Mouse (Mus musculus) heart, postnatal 14 days (tissue): ENCODE measurements around the gene Xrcc5. TPM values are rescaled to one million over a fixed set of nuclear protein-coding genes. Genes with fewer than 3 reads are reported as not detected.

Source experiments
- DNase-seq, 2 experiments: peaks; one replicate each; pipeline ENCODE4 v3.0.0; 2021 to 2022
- intact Hi-C: fragments of 180-260 bp; cut with DNase I; formaldehyde crosslinking; loops from one replicate; pipeline ENCODE4 v1.15.1; 2025
- long read RNA-seq, 2 experiments: library from polyadenylated mRNA; stranded (forward); transcript quantifications; one replicate each; pipeline ENCODE4 v2.0.0; 2021
- total RNA-seq, 2 experiments: library from RNA; stranded (reverse); gene quantifications; 2 replicates each; pipeline ENCODE4 v1.2.3; 2021

Xrcc5 gene
- 10 to 100 TPM; 11.7 to 12.6 TPM for total RNA-seq
- long read RNA-seq, experiment 1, transcript Xrcc5-201 (21 exons, 2,555 nt): major isoform, 13 of 16 reads
- long read RNA-seq, experiment 1, partial matches to known transcripts: 0 of 16 reads
- long read RNA-seq, experiment 1, other reads (novel, unspliced or antisense): 3 of 16 reads
- long read RNA-seq, experiment 2, transcript Xrcc5-201 (21 exons, 2,555 nt): major isoform, 11 of 14 reads
- long read RNA-seq, experiment 2, partial matches to known transcripts: 1 of 14 reads
- long read RNA-seq, experiment 2, other reads (novel, unspliced or antisense): 2 of 14 reads

DNA sequence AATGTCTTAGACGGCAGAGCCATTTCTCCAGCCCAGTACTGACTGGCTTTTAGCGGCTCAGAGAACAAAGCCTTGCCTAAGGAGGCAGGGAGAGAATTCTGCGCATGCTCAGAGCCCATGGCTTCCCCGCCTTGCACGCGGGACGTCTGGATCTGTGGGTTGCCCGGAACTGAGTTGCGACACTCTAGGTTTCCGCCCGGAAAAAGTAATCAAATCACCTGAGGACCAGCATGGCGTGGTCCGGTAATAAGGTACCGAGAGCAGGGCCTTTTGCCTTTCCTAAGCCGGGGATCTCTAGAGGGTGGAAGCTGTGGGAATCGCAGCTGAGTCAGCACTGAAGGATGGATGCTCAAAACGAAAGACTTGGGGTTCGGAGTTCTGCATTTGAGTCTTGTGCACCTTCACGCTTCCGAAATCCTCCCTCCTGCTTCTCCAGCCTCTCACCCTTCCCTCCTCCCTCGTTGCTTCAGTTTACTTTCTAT lies at the start of gene Xrcc5:
Gene Xrcc5 (plus strand): TSS at position 105 of the 482 bp plus-strand sequence.
- intact Hi-C loops: loop anchor here (10.0 kb wide), 1 partner anchor 73 kb away; no protein-coding TSS in a partner anchor
- peak; percentile 85 to 90 for DNase-seq

DNA sequence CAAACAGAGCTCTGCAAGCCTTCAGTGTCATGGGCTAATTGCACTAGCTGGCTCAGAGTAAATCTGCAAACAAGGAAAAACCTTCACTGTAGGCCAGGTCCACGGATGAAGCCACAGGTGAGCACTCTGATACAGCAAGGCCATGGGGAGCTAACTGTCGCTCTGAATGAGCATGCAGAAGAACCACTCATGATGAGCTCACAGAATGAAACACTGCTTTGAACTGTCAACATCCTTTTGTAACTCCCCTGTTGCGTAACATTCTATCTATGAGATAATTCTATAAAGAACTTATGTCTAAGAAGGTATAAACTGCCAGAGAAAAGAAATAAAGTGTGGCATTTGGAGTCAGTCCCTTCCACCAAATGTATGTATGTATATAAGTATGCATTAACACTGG lies 44.1 kb upstream of the Xrcc5 start:
- intact Hi-C loops: no loop called here
- DNase-seq: no peak

DNA sequence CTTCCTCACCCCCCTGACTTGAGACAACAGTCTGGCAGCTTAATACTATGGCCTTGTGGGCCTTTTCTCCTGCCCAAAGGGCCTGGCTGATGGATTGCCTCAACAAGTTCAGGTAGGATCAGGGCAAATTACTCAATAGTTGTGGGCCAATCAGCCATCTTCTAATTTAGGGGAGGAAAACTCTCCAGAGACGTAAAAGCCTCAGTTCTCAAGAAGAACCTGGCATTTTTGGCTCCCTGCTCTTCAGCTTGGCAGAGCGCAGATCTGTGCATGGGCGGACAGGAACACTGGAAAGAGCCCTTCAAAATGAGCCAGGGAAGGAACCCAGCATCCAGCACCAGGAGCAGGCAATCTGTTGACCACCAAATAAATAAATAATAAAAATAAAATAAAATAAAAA lies 29.1 kb upstream of the Xrcc5 start:
- no peak for DNase-seq
- intact Hi-C loops: no loop called here

DNA sequence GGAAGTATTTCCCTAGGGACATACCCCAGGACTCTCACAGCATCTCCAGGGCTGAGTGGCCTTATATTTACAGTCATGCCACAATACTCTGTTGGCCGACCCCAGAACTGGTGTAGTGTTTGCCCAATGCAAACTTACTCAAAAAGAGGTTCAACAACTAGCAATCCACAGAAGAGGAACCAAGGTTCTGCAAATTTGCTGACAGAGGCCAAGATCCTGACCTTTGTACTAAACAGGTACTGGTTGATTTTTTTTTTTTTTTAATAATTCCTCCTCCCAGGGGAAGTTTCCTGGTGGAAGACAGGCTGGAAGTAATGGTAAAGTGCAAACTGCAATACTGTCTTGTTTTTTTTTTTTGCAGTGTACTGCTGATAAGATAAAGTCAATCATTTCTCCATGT lies 24.6 kb upstream of the Xrcc5 start:
- DNase-seq: no peak
- intact Hi-C loops: loop anchor here (5.0 kb wide), 1 partner anchor 40 kb away; no protein-coding TSS in a partner anchor

DNA sequence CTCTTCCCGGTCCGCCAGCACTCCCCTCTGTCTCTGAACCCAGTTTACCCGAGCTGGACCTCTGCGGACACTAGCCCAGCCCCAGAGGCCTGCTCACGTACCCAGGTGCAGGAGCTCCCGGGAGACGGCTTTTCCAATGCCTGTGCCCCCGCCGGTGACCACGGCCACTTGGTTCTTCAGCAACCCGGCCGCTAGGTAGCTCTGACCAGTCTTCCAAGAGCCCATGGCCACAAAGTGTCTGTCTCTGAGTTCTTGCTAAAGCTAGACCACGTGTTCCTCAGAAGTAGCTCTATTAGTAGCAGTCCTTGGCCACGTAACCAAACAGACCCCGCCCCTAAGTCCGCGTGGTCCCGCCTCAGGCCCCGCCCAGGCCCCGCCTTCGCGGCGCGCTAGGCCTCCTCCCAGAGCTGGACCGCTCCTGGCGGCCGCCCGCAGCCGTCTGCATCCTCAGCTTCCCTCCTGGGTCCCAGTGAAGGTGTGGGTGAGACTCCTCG lies 23.2 kb upstream of the Xrcc5 start, which contains the start of the genes Pecr and Tmem169:
Gene Pecr (minus strand): TSS at position 323 of the 494 bp plus-strand sequence.
Gene Tmem169 (plus strand): TSS at position 378 of the 494 bp plus-strand sequence.
- intact Hi-C loops: loop anchor here (5.0 kb wide), 1 partner anchor 42 kb away; no protein-coding TSS in a partner anchor

DNA sequence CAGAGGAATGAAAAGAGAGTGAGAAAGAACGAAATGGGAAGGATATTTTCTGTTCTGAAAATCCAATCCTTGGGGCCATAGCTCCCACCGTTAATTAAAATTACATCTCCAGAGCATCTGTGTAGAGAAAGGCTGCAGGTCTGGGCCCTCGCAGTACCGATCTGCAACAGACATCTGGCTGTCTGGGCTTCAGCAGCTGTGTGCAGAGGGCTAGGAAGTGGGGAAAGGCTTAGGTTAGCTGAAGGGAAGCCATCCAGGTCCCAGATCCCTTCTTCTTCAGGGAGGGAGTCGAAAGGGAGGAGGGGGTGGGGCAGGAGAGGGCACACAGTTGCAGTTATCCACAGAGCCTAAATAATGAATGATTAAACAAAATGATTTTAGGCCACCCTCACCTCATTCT lies 22.7 kb upstream of the Xrcc5 start:
- intact Hi-C loops: loop anchor here (5.0 kb wide), 1 partner anchor 42 kb away; no protein-coding TSS in a partner anchor
- DNase-seq: no peak

More for the DNA sequence above, 23.2 kb upstream of the Xrcc5 start, which contains the start of the genes Pecr and Tmem169:
- DNase-seq: peak; percentile 93 to 96

DNA sequence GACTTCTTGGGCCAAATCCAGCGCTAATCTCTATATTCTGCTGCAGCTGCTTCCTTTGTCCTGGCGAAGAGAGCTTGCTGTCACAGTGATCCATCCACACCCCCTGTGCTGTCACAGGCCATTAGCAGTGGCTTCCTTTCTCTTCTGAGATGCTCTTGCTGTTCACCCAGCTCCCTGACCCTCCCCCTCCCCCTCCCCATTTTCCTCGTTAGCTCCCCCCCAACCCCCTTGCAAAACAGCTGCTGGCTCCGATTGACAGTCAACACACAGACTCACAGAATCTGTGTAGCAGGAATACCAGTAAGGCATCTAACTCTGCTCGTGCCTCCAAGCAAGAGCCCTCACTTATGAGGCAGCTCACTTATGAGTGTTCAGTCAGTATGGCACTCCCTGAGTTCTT lies 20.3 kb upstream of the Xrcc5 start:
- intact Hi-C loops: no loop called here
- DNase-seq: no peak

DNA sequence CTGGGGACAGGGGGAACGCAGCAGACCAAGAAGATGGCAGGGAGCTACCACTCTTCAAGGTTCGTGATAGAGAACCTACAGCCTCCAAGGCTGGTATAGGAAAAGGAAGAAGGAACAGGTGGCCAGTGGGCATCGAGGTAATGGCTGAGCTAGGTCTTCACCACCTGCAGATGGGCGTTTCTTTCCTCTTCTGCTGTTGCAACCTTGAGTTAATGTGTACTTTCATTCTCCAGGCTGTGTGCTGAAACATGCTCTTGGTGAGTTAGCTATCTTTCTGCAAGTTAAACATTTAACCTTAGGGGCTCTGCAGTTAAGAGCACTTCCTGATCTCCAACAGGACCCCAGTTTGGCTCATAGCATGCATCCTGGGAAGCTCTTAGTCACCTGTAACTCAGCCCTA lies 19.3 kb upstream of the Xrcc5 start:
- DNase-seq: no peak
- intact Hi-C loops: no loop called here

DNA sequence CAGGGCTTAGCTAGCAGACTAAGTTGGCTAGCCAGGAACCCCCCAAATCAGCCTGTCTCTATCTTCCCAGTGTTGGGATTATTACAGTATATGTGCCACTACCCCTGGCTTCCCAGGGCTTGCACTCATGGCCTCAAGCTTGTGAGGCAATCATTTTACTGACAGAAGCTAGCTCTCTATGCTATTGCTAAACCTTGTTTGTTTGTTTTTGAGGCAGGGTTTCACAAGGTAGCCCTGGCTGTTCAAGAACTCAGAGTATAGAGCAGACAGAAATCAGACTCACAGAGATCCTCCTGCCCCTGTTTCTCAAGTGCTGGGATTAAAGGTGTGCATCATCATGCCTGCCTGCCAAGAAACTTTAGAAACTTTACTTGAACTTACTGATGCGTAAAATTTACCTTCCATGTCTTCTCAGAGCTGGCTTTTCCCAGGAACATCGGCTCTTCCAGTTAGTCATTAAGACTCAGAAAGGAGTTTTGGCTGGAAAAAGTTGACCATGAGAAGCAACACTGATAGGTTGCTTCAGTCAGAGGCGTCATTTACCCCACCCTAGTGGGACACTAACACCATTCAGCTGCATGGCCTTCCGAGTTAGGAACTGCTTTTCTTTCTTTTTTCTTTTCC lies 18.6 kb upstream of the Xrcc5 start:
- intact Hi-C loops: no loop called here
- DNase-seq: no peak

DNA sequence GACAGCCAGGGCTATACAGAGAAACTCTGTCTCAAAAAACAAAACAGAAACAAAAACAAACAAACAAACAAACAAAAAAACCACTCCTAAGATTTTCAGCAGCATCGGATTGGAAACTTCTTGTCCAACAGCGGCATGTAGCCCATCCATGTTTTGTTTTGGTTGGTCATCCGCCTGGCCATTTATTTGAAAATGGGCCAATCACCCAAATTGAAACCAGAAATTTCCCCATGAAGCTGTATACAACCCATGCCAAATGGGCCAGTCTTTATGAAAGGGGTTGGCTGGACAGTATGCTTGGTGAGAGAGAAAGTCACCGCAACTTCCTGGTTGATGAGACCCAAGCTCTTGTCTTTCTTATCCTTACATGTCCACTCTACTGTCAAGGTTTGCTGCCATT lies 16.3 kb upstream of the Xrcc5 start:
- no peak for DNase-seq
- intact Hi-C loops: no loop called here

DNA sequence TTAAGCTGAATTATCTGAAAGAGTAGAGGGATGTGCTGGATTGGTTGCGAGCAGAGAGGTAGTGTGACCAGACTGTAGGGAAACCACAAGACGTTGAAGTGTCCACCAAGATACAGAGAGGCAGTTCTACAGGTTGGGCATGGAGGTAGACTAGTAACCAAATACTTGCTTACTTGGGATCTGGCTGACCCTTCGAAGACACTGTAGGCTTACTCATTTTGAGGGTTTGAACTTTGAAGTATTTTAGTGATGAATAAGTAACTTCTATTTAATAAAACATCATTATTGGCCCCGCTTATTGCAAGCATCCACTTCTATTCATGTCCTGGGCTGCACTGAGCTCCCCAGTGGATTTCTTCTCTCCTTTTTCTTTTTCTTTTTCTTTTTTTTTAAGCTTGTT lies 15.8 kb upstream of the Xrcc5 start:
- intact Hi-C loops: no loop called here
- no peak for DNase-seq

DNA sequence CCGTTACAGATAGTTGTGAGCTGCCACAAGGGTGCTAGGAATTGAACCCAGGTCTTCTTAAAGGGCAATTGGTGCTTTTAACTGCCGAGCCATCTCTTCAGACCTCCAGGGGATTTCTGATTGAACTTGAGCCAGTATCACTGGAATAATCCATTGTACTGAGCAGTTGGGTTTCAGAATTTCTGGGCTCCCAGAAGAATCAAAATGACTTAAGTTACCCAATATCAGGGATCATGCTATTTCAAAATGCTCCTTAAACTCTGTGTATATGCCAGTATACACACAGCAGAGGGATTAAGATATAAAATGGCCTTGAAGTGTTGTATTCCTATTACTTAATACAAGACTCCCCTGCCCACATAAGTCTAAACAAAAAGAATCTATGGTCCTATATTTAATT lies 15.3 kb upstream of the Xrcc5 start:
- intact Hi-C loops: no loop called here
- no peak for DNase-seq

DNA sequence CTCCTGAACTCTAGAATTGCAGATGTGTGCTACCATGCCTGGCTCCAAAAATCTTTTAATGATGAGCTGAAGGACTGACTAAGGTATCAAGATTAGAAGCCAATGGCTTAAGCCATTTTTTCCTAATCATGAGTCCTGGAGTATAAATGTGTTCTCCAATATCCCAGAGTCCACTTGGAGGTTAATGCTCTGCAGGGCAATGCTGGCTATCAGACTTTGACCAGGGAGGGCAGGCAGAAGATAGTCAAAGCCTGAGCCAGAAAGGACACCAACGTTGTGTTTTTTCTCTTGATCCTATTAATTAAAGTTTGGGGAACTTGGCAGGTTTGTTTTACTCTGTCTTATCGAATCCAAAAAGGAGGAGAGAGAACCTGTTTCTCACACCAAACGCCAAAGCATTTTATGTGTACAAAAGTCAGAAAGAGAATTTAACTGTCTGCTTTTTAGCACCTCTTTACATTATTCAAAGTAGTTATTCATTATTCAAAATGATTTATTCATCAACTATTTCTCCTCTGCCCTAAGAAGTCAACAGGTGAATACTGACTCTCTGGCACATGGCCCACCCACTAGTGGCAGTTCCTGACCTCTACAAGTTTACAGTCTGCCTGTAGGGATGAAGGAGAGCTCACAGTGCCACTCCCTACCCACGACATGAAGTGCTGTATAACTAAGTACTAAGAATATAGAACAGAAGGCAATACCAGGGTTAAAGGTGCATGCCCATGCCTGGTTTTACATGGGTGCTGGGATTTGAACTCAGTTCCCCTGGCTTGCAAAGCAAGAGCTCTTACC lies 13.2 kb upstream of the Xrcc5 start:
- intact Hi-C loops: no loop called here

DNA sequence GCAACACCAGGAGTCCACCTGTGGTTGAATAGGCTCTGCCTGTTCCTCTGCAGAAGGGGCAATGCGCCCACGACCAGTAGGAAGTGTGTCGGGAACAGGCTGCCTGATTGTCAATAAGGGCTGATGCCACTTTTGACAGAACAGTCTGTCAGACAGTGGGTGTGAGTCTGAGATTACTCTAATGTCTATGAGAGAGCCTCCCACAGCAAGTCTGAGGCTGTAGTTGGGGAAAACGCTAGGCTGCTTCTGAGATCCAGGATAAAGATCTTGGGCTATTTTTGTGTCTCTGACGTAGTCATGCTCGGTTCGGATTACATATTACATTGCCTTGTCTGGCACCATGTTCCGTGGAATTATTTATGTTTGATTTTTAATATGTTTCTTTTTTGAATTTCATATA lies 11.5 kb upstream of the Xrcc5 start:
- intact Hi-C loops: no loop called here
- DNase-seq: no peak

More for the DNA sequence above, 13.2 kb upstream of the Xrcc5 start:
- DNase-seq: no peak

DNA sequence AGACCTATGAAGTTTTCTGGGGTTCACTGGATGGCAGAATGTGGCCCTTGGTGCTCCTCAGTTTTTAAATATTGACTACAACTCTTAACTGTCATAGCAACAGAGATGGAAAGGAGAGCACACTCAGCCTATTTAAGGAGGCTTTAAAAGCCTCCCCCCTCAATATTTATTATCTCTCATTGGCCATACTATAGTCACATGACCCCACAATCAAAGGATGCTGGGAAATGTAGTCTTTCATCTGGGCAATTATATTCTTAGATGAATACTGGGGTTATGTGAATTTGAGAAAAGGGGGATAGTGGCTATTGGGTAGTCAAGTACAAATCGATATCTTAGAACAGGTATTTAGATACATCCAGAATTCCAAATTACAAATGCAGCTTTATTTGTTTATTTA lies 5.4 kb upstream of the Xrcc5 start:
- intact Hi-C loops: loop anchor here (10.0 kb wide), 1 partner anchor 67 kb away; no protein-coding TSS in a partner anchor

DNA sequence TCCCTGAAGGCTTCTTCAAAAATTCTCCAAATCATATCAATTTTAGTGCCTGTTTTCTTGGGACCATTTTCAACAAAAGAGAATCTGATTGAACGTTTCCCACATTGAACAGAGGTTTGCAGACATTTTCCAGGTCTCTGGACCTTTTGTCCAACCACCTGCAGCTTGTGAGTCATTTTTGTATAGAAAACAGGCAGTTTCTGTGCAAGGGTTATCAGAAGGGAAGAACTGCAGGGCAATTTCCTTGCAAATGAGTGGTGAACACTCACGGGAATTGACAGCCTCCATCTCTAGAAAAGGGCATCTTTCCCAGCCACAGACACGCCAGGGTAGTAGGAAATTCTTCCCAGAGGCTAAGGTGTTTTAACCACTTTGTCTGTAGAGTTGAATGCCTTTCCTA lies 980 bp upstream of the Xrcc5 start:
- intact Hi-C loops: loop anchor here (10.0 kb wide), 1 partner anchor 71 kb away; no protein-coding TSS in a partner anchor
- no peak for DNase-seq

More for the DNA sequence above, 5.4 kb upstream of the Xrcc5 start:
- no peak for DNase-seq

DNA sequence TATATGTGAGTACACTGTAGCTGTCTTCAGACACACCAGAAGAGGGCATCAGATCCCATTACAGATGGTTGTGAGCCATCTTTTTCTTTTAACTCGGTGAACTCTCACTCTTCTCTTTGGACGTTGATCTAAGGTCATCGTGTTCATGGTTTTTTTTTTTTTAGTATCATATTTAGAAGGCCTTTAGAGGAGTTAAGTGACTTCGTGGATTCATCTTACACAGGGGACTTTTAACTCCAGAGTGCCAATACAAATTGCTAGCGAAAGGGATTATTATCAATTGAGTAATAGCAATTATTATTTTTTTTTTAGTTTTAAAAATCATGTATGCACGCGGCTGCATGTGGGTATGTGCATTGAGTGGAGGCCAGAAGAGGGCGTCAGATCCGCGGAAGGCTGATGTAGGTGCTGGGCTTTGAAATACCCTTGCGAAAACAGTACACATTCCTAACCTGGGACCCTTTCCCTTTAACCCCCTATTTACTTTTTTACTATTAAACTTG lies 491 bp upstream of the Xrcc5 start:
- intact Hi-C loops: loop anchor here (10.0 kb wide), 1 partner anchor 72 kb away; no protein-coding TSS in a partner anchor
- peak; percentile 12 to 37 for DNase-seq

DNA sequence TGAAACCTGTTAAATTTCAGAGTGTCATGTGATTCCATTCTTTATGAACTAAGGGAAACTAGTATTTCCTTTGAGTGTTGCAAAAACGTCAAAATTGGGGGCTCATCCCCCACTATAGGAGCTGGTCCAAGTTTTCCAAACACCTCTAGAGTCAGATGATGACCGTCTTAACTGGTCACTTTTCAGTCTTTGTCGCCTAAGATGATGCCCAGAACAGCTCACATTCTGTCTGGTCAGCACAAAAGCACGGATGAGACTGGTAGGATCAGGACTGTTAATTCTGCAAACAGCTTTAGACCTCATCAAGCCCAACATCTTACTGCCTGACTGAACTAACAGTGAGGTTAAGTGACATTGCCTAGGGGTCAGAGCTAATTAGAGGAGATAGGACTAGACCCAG lies 1.7 kb downstream of the Xrcc5 start:
- intact Hi-C loops: loop anchor here (10.0 kb wide), 1 partner anchor 74 kb away; no protein-coding TSS in a partner anchor
- no peak for DNase-seq

DNA sequence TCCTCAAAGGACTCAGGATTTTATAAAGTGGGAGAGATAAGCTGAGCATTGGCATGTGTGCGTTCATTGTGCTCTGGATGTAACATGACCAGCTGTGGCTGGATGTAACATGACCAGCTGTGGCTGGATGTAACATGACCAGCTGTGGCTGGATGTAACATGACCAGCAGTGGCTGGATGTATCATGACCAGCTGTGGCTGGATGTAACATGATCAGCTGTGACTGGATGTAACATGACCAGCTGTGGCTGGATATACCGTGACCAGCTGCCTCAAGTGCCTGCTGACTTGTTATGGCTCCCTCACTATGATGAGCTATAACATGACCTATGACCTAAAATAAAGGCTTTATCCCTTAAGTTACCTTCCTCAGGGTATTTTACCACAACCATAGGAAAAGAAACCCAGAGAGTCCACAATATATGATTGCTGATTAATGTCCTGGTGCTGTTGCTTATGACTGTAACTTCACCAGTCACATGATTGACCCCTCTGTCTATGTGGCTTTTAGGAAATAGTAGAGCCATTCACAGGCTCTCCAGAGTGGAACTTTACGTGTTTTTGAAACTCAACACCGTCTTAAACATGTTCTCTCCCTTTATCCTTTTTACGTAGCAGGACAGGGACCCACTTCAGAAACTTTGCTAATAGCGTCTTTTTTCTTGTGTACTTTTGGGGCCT lies 2.7 kb downstream of the Xrcc5 start:
- DNase-seq: no peak
- intact Hi-C loops: loop anchor here (10.0 kb wide), 2 partner anchors 75 to 405 kb away; partner anchors contain the start of gene Rpl37a
